Mouse (Mus musculus): ENCODE measurements at regions not wholly inside any gene's neighbourhood (a gene's known extent, or its start where the extent isn't known, plus 50 kb on each side); places are given as distances from the start of the nearest gene placed in this dataset.

DNA sequence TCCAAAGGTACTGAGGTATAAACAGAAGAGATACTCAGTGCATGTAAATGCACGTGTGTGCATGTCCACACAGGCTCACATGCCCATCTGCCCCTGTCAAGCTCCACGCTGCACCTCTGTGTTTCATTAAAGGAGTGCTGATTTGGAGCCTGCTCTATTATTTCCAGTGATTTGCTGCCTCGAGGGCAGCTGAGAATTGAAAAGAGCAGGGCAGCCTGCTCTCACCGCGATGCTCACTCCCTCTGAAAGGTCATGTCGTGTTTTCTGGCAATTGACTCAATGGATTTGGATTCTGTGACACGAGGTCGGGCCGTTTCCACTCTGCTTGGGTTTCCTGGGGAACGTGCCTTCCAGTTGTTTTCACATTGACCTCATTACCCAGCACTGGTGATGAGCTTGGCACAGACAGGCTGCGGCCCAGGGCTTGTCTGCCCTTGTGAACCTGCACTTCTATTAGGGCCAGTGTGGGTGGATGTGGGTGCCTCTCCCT is 167.1 kb downstream of the Fam169b start:
- no peak for DNase-seq (ENCODE audit: low read depth)

DNA sequence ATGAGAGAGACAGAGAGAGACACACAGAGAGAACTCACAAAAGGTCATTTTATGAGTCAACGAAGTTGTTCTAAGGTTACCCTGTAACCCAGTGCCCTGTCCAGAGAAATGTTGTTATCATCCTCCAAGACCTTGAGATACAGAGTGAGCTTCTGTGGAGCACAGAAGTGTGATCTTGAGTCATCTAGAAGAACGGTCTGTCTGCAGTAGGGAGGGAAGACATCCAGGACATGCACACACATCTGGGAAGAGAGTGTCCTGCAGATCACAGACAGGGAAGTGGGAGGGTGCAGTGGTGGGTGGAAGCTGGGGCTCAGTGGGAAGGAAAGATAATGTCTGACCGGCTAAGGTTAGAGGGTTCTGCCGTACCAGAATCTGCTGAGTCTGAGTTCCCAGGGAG is 155.3 kb downstream of the Fam169b start:
- DNase-seq (ENCODE audit: low read depth), result no peak

DNA sequence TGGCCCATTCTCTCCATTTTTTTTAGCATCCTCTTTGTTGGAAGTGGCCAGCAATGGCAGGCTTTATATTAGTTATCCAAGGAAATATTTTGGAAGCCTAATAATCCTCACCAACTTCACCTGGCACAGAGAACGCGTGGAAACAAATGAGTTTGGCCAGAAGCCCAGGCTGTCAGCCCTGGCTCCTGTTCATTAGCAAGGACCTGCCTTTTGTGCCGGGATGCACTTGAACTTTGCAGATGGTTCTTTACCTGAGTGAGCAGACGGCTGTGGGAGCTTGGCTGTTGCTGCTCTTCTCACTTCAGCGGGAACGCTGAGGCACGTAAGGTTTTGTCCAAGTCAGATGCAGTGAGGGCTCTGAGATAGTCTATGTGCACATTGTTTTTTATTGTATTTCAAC is 142.3 kb downstream of the Fam169b start:
- DNase-seq (ENCODE audit: low read depth), result no peak

DNA sequence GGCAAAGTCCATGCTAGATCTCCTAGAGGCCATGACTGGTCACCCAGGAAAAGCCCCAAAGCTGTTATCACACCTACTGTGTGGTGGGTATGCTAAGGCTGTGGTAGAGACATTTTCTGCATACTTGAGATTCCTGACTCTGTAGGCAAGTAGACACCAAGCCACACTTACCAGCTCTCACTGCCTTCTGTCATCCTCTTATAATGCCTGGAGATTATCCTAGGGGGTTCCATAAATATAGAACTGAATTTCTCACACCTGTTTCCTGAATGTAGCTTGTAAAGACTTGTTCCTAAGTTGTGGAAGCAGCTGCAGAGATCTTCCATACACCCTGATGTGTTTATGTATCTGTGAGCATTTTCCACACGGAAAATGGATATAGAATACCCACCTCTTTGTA is 139.1 kb downstream of the Fam169b start:
- DNase-seq (ENCODE audit: low read depth), result no peak

Measured in NIH3T3 (cell line).